Mouse (Mus musculus): Measurements from ENCODE around the gene Gm10670.
"Not testable (repeated sequence)": the region's sequence is repeated elsewhere in the genome, so short reads cannot be mapped to it uniquely, and the experiment has no call there.

Gm10670 gene

DNA sequence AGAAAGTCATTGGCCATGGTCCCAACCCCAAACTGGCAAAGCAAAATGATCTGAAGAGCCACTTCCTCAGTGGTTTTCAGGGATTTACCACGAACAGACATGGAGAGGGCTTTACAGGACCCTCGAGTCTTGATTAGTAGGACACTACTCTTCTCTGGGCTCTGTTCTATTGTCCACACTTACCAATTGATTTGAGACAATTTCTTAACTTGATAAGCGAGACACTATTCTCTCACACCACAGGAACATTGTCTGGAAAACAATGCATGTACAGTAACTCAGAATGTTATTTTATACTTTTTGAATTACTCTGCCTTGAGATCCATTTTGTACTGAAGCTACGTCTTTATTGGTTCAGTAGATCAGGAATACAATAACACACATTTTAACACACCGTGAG, at the start of gene Gm10670:
Gm10670 (minus strand) TSS at position 101 of the 400 bp plus-strand sequence.
- POLR2A ChIA-PET, CTCF ChIA-PET: not testable (repeated sequence)

GRCm38 (mm10) chr7:20510434-20510833, 35.7 kb upstream of the Gm10670 start, which contains the start of gene Vmn1r103:
TSS of gene Vmn1r103 (minus strand) at chr7:20510534.
- CTCF ChIA-PET, POLR2A ChIA-PET: not testable (repeated sequence)

DNA sequence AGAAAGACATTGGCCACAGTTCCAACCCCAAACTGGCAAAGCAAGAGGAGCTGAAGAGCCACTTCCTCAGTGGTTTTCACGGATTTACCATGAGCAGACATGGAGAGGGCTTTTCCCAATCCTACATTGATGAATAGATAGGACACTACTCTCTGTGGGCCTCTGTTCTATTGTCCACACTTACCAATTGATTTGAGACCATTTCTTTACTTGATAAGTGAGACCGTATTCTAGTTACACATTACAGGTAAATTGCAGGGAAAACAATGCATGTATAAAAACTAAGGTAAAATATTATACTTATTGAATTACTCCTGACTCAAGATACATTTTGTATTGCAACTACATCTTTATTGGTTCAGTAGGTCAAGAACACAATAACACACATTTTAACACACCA, 32.2 kb downstream of the Gm10670 start, which contains the start of gene Vmn1r101:
Vmn1r101 (minus strand) TSS at position 101 of the 400 bp plus-strand sequence.
- CTCF ChIA-PET, POLR2A ChIA-PET: not testable (repeated sequence)

Data from embryonic stem cell, embryonic (primary cell).